Mouse (Mus musculus): ENCODE measurements around the gene Shoc2. TPM values are rescaled to one million over a fixed set of nuclear protein-coding genes. Genes with fewer than 3 reads are reported as not detected.
A peak's percentile ranks its signal among the peaks of the same experiment; 100 is the strongest.
"Not testable (repeated sequence)": the region's sequence is repeated elsewhere in the genome, so short reads cannot be mapped to it uniquely, and the experiment has no call there.

Gene Shoc2
- polyA plus RNA-seq, 1 experiment from 2014 or later = 54.0 TPM

DNA sequence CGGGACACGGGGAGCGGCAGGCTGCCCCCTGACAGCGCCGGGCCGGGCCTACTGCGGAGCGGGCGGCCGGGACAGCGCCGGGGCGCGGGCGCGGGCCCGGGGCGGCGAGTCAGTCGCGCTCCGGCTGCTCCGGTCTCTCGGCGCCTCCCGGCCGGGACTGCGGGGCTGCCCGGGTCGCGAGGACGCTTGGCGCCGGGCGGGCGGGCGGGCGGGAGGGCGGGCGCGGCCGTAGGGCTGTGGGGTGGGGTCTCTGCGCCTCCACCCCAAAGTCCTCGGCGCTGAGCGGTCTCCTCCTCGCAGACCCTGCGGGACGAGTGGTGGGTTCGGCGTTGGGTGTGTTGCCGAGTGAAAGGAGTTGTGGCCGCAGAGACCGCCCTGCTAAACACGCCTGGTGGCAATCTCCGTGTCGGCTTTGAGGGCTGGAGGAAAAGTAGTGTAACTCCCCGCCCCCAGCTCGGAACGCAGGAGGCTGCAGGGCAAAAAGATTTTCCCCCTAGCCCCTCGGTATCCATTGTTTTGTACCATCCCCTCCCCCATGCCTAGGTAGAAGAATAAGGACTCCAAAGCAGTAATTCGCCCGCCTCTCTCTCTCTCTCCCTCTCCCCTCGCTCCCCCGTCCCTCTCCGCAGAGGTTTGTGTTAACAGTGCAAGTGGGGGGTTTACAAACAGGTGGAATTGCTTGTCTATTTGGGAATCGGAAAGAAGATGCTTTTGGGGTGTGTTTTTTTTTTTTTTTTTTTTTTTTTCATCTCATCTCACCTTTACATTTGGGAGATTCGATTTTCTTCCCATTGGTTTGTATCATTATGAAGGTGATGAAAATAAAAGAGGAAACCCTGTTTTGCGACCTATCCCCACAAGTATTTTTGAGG, 1.3 kb downstream of the Shoc2 start:
- peak; percentile 79 for DNase-seq (ENCODE audit: low spot score)
- WGBS = under 1% methylated on average over 62 of the region's 69 CpGs
- peaks cover 12% of the 10 kb centered on the region for H3K4me1 ChIP-seq
- no peaks in the 10 kb centered on the region for H3K27me3 ChIP-seq (ENCODE audit: low read depth, poor library complexity, severe bottlenecking)
- peaks cover 9% of the 10 kb centered on the region; the same call in 1 of the 2 replicates for H3K36me3 ChIP-seq
- H3K4me3 ChIP-seq = peak overlapping the region; percentile 91
- H3K9me3 ChIP-seq (replicated peaks) = no peaks in the 10 kb centered on the region
- peak overlapping the region; percentile 96 for H3K27ac ChIP-seq

DNA sequence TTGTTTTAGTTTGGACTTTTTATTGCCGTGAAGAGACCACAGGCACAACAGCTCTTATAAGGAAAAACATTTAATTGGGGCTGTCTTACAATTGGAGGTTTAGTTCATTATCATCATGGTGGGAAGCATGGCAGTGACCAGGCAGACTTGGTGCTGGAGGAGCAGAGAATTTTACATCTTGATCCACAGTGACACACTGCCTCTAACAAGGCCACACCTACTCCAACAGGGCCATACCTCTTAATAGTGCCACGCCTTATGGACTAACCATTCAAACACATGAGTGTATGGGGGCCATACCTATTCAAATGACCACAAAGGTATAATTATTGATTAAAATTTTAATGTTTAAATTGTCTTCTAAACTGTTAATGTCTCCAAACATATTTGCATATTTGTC, 13.4 kb downstream of the Shoc2 start:
- Histone ChIP-seq H3K4me1 (peaks cover 12% of the 10 kb centered on the region), H3K27ac (no peak overlapping the region), H3K9me3 (replicated peaks) (no peaks in the 10 kb centered on the region), H3K27me3 (ENCODE audit: low read depth, poor library complexity, severe bottlenecking) (no peaks in the 10 kb centered on the region), H3K4me3 (no peak overlapping the region), H3K36me3 (no peaks in the 10 kb centered on the region)
- no peak for DNase-seq (ENCODE audit: low spot score)
- WGBS = 88% methylated on average over 2 of the region's 2 CpGs

DNA sequence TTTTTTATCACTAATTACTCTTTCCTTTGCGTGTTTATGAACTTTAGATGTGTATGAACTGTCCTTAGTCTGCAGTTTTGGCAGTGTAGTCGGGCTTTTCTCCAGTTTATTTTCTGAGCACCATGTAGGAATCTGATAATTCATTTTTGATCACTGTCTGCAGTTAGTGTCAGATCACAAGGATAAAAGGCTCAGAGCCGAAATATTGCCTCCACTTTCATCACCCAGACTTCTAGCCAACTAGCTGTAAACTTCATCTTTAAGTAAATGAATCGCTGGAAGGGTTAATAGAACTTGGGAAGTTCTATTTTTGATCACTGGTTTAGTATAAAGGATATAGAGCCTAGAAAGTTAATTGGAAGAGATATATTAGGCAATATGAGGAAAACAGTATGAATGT, 18.4 kb downstream of the Shoc2 start:
- H3K4me1 ChIP-seq = no peaks in the 10 kb centered on the region
- no peaks in the 10 kb centered on the region for H3K27me3 ChIP-seq (ENCODE audit: low read depth, poor library complexity, severe bottlenecking)
- DNase-seq (ENCODE audit: low spot score) = no peak
- no peak overlapping the region for H3K27ac ChIP-seq
- no peaks in the 10 kb centered on the region for H3K36me3 ChIP-seq
- no peaks in the 10 kb centered on the region for H3K9me3 ChIP-seq (replicated peaks)
- no peak overlapping the region for H3K4me3 ChIP-seq
- WGBS = 93% methylated on average over 4 of the region's 4 CpGs

DNA sequence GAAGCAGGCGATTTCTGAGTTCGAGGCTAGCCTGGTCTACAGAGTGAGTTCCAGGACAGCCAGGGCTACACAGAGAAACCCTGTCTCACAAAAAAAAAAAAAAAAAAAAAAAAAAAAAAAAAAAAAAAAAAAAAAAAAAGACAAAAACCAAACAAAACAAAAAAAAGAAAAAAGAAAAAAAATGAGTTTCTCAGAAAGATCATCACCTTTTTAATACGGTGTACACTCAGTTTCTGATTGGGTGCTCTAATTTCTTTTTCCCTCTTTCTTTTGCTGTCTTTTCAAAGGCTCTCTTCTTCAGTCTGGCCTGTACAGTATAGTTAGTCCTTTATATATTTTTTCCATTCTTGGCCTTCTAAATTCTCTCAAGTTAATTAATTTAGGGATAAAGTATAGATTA, 20.2 kb downstream of the Shoc2 start:
- H3K27me3 ChIP-seq (ENCODE audit: low read depth, poor library complexity, severe bottlenecking); H3K9me3 ChIP-seq (replicated peaks); H3K4me1 ChIP-seq; DNase-seq (ENCODE audit: low spot score); H3K27ac ChIP-seq; H3K36me3 ChIP-seq; H3K4me3 ChIP-seq: not testable (repeated sequence)
- 100% methylated on average over 3 of the region's 3 CpGs for WGBS

DNA sequence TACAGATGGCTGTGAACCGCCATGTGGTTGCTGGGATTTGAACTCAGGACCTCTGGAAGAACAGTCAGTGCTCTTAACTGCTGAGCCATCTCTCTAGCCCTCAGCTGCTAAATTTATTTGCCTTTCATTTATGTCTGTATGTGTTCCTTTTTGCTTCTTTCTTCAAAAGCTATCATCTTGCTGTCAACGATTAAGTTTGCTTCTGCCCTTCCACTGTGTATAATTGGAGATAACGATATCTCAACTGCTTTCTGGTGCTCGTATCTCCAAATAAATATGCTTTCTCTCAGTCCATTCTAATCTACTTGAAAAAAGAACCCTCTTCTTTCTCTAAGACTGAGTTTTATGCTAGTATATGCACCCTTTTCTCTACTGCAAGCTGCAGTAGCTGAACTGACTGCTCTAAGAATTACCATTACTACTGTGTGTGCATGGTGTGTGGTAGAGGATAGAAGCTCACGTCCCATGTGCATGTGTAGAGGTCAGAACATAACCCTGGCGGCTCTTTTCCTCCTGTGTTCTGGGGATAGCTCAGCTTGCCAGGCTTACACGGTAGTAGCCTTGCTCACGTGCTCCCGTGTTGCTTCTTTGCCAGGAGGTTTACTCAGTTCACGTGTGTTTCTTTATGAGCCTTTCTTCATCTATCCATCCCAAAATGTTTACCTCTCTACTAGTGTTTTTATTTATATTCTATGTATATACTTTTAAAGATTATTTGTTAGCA, 21.0 kb downstream of the Shoc2 start:
- no peak overlapping the region for H3K4me3 ChIP-seq
- no peaks in the 10 kb centered on the region for H3K36me3 ChIP-seq
- WGBS = 94% methylated on average over 10 of the region's 10 CpGs
- DNase-seq (ENCODE audit: low spot score) = no peak
- H3K4me1 ChIP-seq = no peaks in the 10 kb centered on the region
- no peaks in the 10 kb centered on the region for H3K9me3 ChIP-seq (replicated peaks)
- H3K27me3 ChIP-seq (ENCODE audit: low read depth, poor library complexity, severe bottlenecking) = no peaks in the 10 kb centered on the region
- no peak overlapping the region for H3K27ac ChIP-seq

DNA sequence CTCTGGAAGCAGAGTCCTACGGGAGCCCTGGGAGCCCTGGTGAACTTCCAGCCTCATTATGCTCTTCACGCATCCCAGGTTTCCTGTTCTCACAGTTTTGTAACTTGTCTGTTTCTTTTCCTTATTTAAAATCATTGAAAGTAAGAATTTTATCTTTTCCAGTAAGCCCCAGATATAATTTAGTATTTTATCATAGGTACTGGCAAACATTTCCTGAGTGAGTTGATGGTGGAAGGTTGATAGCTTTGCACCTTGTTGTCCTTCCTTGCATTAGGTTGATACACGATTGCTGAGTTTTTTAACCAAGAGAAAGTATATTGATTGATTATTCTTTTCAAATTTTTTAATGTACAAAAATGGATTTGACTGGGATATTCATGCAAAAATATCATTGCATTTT, 25.1 kb downstream of the Shoc2 start:
- H3K4me1 ChIP-seq = no peaks in the 10 kb centered on the region
- H3K9me3 ChIP-seq (replicated peaks) = no peaks in the 10 kb centered on the region
- H3K4me3 ChIP-seq = no peak overlapping the region
- no peak overlapping the region for H3K27ac ChIP-seq
- WGBS = 92% methylated on average over 3 of the region's 3 CpGs
- no peaks in the 10 kb centered on the region for H3K36me3 ChIP-seq
- no peaks in the 10 kb centered on the region for H3K27me3 ChIP-seq (ENCODE audit: low read depth, poor library complexity, severe bottlenecking)
- DNase-seq (ENCODE audit: low spot score) = no peak

DNA sequence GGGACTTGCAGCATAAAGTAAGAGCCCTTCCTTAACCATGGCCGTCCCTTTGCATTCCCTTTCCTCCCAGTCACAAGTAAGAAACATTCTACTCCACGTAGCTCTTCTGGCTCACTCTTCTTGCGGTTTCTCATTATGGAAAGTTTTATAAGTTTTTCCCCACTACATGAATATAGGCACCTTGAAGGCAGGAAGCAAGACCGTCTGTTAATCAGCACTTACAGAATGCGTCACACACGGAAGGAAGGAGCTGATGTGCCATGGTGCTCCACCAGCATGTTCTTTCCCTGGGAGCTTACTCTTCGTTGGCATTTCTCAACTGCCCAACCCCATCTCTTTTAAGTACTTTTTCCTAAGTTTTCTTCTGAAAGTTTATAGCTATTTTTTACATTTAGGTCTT, 27.8 kb downstream of the Shoc2 start:
- peaks cover 6% of the 10 kb centered on the region for H3K36me3 ChIP-seq
- H3K4me3 ChIP-seq = no peak overlapping the region
- DNase-seq (ENCODE audit: low spot score) = no peak
- no peaks in the 10 kb centered on the region for H3K4me1 ChIP-seq
- WGBS = 84% methylated on average over 7 of the region's 7 CpGs
- no peak overlapping the region for H3K27ac ChIP-seq
- no peaks in the 10 kb centered on the region for H3K9me3 ChIP-seq (replicated peaks)
- H3K27me3 ChIP-seq (ENCODE audit: low read depth, poor library complexity, severe bottlenecking) = no peaks in the 10 kb centered on the region

DNA sequence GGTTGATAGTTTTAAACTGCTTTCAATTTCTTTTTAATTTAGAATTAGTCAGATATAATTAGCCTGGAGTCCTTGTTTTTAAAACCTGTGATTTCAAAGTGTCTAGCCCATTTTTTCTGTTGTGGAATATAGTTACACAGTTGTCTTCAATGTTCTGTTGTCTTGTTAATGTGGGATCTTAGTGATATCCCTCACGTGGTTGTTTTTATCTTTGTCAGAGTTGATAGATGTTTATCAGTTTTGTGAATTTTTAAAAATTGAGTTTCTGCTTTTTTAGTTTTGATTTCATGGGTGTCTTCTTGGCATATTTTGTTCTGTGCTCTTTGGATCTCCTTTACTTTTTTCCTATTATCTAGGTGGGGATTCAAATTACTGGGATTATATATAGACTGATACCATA, 29.6 kb downstream of the Shoc2 start:
- Histone ChIP-seq H3K4me1 (no peaks in the 10 kb centered on the region), H3K36me3 (peaks cover 9% of the 10 kb centered on the region), H3K27ac (no peak overlapping the region), H3K27me3 (ENCODE audit: low read depth, poor library complexity, severe bottlenecking) (no peaks in the 10 kb centered on the region), H3K9me3 (replicated peaks) (no peaks in the 10 kb centered on the region), H3K4me3 (no peak overlapping the region)
- WGBS = 86% methylated on average over 1 of the region's 1 CpGs
- DNase-seq (ENCODE audit: low spot score) = no peak

DNA sequence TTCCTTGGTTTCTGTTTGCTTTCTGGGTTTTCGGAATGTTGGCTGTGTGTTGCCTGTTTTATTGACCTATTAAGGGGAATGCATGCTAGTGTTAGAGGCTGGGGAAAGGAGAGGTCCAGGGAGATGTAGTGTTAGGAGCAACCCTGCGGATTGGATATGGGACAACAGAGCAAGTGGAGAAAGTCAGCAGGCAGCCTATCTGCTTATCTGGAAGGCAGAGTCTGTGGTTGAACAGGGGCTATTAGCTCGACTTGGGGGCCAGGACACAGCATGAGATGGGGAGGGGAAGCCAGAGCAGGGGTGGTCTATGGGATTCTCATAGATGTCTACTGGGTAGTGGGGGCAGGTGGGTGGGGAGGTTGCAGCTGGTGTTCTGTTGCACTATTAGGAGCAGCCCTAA, 37.9 kb downstream of the Shoc2 start:
- H3K27me3 ChIP-seq (ENCODE audit: low read depth, poor library complexity, severe bottlenecking) = no peaks in the 10 kb centered on the region
- H3K9me3 ChIP-seq (replicated peaks) = no peaks in the 10 kb centered on the region
- 65% methylated on average over 3 of the region's 3 CpGs for WGBS
- no peak for DNase-seq (ENCODE audit: low spot score)
- peaks cover 4% of the 10 kb centered on the region; the same call in 1 of the 2 replicates for H3K4me1 ChIP-seq
- peaks cover 7% of the 10 kb centered on the region for H3K36me3 ChIP-seq
- no peak overlapping the region for H3K4me3 ChIP-seq
- no peak overlapping the region for H3K27ac ChIP-seq

DNA sequence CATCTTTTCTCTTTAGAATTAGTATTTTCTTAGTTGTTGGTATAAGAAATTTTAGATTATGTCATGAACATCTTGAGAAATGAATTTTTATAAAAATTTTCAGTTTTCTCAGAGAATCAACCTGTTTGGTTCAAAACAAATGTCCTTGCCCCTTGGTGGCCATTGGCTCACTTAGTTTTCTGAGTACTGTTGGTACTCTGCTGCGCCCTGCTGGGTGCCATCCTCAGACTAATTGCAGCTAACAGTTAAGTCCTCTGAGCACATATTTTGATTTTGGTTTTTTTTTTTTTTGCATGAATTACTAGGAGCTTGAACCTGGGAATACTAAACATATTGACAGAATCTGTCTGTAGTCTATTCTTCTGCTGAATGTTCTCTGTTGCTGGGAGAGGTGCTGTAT, 39.2 kb downstream of the Shoc2 start:
- H3K9me3 ChIP-seq (replicated peaks) = no peaks in the 10 kb centered on the region
- no peaks in the 10 kb centered on the region for H3K27me3 ChIP-seq (ENCODE audit: low read depth, poor library complexity, severe bottlenecking)
- peaks cover 4% of the 10 kb centered on the region; the same call in 1 of the 2 replicates for H3K4me1 ChIP-seq
- H3K27ac ChIP-seq = no peak overlapping the region
- no peak for DNase-seq (ENCODE audit: low spot score)
- 87% methylated on average over 1 of the region's 1 CpGs for WGBS
- H3K36me3 ChIP-seq = peaks cover 16% of the 10 kb centered on the region
- no peak overlapping the region for H3K4me3 ChIP-seq

DNA sequence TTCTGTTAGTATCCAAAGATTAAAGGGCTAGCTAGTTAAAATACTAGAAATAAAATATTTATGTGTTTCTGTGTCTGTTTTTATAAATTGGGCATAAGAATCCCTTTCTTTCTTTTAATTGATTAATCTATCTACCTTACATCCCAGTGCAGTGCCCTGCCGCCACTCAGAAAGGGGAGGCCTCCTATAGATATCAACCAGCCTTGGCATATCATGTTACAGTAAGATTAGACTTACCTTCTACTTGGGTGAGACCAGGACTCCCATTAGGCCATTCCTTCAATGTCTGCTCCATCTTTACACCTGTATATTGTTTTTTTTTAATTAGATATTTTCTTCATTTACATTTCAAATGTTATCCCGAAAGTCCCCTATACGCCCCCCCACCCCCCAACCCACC, 40.5 kb downstream of the Shoc2 start:
- no peak for DNase-seq (ENCODE audit: low spot score)
- H3K36me3 ChIP-seq = peaks cover 20% of the 10 kb centered on the region
- H3K4me3 ChIP-seq = no peak overlapping the region
- peaks cover 4% of the 10 kb centered on the region; the same call in 1 of the 2 replicates for H3K4me1 ChIP-seq
- H3K27me3 ChIP-seq (ENCODE audit: low read depth, poor library complexity, severe bottlenecking) = no peaks in the 10 kb centered on the region
- WGBS = 93% methylated on average over 3 of the region's 3 CpGs
- H3K9me3 ChIP-seq (replicated peaks) = no peaks in the 10 kb centered on the region
- H3K27ac ChIP-seq = no peak overlapping the region

DNA sequence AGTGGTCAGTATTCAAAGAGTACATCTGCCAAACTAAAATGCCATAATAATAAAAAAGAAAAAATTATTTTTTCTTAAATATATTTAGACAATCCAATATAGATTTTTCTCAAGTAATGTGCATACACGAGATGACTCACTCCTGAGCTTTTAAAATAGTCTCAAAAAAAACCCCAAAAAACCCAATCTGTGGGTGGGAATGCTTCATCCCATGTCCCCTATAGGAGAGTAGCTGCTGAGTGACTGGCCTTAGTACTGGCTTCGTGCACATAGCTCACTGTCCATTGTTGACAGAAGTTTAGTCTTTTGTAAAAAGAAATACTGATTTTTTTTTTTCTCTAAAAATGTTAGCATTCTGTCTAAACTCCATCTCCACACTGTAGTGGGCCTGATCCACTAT, 46.4 kb downstream of the Shoc2 start:
- H3K36me3 ChIP-seq = peaks cover 22% of the 10 kb centered on the region
- no peak overlapping the region for H3K4me3 ChIP-seq
- DNase-seq (ENCODE audit: low spot score) = no peak
- H3K4me1 ChIP-seq = no peaks in the 10 kb centered on the region
- no peak overlapping the region for H3K27ac ChIP-seq
- WGBS = 90% methylated on average over 2 of the region's 2 CpGs
- H3K27me3 ChIP-seq (ENCODE audit: low read depth, poor library complexity, severe bottlenecking) = no peaks in the 10 kb centered on the region
- no peaks in the 10 kb centered on the region for H3K9me3 ChIP-seq (replicated peaks)

DNA sequence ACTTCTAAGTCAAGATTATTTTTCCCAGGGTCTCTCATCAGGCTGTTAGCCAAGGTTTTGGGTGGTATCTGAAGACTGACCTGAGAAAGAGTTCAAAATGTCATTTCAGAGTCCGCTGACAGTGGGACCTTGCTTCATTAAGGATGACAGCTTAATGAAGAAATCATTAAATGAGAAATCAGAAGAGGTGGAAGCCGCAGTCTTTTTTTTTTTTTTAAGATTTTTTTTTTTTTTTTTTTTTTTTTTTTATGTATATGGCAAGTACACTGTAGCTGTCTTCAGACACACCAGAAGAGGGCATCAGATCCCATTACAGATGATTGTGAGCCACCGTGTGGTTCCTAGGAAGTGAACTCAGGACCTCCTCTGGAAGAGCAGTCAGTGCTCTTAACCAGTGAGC, 49.8 kb downstream of the Shoc2 start:
- no peak overlapping the region for H3K4me3 ChIP-seq
- no peaks in the 10 kb centered on the region for H3K27me3 ChIP-seq (ENCODE audit: low read depth, poor library complexity, severe bottlenecking)
- no peak for DNase-seq (ENCODE audit: low spot score)
- H3K27ac ChIP-seq = no peak overlapping the region
- peaks cover 6% of the 10 kb centered on the region; the same call in 1 of the 2 replicates for H3K4me1 ChIP-seq
- H3K9me3 ChIP-seq (replicated peaks) = no peaks in the 10 kb centered on the region
- H3K36me3 ChIP-seq = peaks cover 7% of the 10 kb centered on the region
- WGBS = 89% methylated on average over 3 of the region's 3 CpGs

Data from limb, embryonic 10.5 days (tissue).